Mouse (Mus musculus) bone marrow, adult 2 months (tissue): ENCODE data around the gene Rhbdd1. TPM values are rescaled to one million over a fixed set of nuclear protein-coding genes. Genes with fewer than 3 reads are reported as not detected.

Experiments used
- H3K27ac ChIP-seq: fragments of 200-500 bp; 2 replicates; pipeline ENCODE4 v1.5.1; 2012; ENCODE audit warnings: low read depth, mild to moderate bottlenecking, control low read depth, inconsistent platforms, low read length; ENCODE audit not compliant: control insufficient read depth, poor library complexity, insufficient read depth
- H3K4me1 ChIP-seq: fragments of 200-500 bp; 2 replicates; pipeline ENCODE4 v1.6.1; 2011; ENCODE audit warnings: low read length; ENCODE audit not compliant: control insufficient read depth, insufficient read depth
- H3K4me3 ChIP-seq: fragments of 200-500 bp; replicated peaks from 2 replicates; pipeline ENCODE3; 2011; ENCODE audit warnings: mild to moderate bottlenecking, low read depth, low read length, control low read depth; ENCODE audit not compliant: control insufficient read depth
- CTCF ChIP-seq: fragments of 200-500 bp; IDR thresholded peaks from 2 replicates; pipeline ENCODE4 v1.5.1; 2011; ENCODE audit warnings: low read length, control low read depth; ENCODE audit not compliant: control insufficient read depth, insufficient read depth
- POLR2A ChIP-seq: fragments of 200-500 bp; IDR thresholded peaks from 2 replicates; pipeline ENCODE4 v1.6.1; 2011; ENCODE audit warnings: low read depth, mild to moderate bottlenecking, control low read depth, low read length, borderline replicate concordance; ENCODE audit not compliant: control insufficient read depth
- WGBS: fragments of 180-500 bp; shearing (Covaris S2); methylation state at CpG from one replicate; pipeline ENCODE4 v1.1.7; 2018; 5-methylcytosine and 5-hydroxymethylcytosine counted together
- polyA plus RNA-seq: library from polyadenylated mRNA; stranded (reverse); fragments of >200 nt; gene quantifications from 2 replicates; pipeline ENCODE4 v1.2.4, GENCODE M21; 2011; ENCODE audit warnings: low replicate concordance; ENCODE audit not compliant: missing spikeins, insufficient read depth, insufficient read length

Gene Rhbdd1
- polyA plus RNA-seq, 1 experiment: 4.6 TPM

DNA sequence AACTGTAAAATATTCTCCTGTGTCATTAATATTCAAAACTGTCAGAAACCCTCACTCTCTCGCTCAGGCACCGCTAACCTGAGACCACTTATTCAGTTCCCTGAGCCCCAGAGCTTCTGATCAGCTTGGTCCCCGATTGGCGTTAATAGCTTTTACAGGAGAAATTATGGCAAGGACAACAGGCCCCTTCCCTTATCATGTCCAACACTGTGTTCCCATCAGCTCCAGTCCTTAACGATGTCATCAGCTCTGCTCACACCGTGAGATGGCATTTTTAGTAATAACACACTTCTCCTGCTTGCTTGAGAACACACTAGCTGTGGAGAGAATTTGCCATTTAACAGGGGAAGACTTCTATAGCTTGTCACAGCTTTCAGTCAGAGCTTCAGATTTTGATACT lies 48.2 kb downstream of the Rhbdd1 start:
- Histone ChIP-seq H3K4me1 (no peaks in the 10 kb centered on the region), H3K27ac (no peak overlapping the region), H3K4me3 (no peak overlapping the region)
- TF ChIP-seq CTCF (no peak), POLR2A (no peak)
- WGBS: 86% methylated on average over 6 of the region's 6 CpGs

DNA sequence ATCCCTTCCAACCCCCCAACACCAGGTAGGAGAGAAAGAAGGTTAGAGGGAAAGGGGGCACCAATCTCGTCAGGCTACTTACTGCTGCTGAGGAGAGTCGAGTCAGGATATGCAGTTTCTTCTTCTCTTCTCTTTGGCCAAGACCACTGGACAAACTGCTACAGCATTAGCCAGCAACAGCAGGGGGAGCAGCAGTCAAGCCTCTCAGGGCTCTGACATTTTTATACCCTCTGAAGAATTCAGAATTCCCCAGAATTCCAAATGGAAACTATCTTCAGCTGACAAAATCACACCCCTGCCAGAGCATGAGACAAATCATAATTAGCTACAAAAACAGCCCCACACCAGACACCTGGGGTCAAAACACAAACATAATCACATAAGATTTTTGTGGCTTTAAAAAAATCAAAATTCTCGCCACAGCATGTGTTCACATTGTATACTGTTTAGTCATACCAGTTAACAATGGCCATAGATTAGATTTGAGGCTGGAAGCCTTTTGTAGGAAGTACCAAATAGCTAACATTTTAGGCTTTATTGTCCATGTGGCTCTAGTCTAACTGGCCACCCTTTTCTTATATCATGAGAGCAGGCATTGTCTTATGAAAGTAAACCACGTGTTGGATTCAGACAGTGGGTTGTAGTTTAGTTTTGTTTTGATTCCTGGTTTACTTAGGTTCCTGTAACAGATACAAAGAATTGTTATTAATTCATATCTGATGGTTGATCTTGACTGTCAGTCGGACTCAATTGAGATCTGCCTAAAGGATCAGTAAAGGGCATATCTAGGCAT lies 55.6 kb downstream of the Rhbdd1 start:
- WGBS: 81% methylated on average over 5 of the region's 5 CpGs
- H3K4me1 ChIP-seq: no peaks in the 10 kb centered on the region; the same call in 1 of the 2 replicates
- no peak overlapping the region for H3K27ac ChIP-seq
- H3K4me3 ChIP-seq: no peak overlapping the region
- TF ChIP-seq POLR2A (no peak), CTCF (no peak)

DNA sequence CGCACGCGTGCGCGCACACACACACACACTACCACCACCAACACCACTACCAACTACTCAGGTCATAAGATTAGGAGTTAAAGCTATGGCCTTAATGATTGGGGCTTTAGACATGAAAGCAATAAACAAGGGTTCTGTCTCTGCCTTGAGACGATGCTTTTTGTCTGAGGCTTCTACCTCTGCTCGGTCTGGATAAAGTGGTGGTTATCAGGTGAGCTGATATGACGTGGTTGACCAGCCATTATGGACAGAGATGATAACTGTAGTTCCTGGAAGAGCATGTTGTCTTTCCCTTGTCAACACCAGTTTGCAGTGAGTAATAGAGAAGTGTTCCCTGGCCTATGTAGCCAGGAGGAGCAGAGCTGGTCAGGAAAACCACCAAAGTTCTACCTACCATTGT lies 57.7 kb downstream of the Rhbdd1 start:
- 85% methylated on average over 8 of the region's 8 CpGs for WGBS
- TF ChIP-seq POLR2A: no peak
- no peak for TF ChIP-seq CTCF
- Histone ChIP-seq H3K27ac (no peak overlapping the region), H3K4me3 (no peak overlapping the region), H3K4me1 (no peaks in the 10 kb centered on the region; the same call in 1 of the 2 replicates)

DNA sequence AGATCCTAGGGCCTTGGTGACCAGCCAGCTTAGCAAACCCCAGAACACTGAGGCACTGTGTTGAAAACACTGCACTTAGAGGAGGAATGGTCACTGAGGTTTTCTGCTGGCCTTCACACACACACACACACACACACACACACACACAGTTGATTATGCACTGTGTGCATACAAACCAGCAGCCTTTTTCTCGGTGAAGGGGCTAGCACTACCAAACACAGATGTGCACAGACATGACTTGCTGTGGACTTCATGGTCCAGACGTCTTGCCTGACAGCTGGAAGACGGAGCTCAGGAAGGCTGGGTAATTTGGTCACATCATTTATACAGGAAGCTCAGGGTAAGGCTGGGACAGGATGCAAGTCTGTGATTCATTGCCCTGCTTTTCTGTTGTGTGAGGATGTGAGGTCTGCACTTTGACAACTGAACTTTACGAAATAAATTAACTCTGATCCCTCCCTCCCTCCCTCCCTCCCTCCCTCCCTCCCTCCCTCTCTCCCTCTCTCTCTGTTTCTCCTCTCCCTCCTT lies 58.6 kb downstream of the Rhbdd1 start:
- TF ChIP-seq POLR2A (no peak), CTCF (no peak)
- no peak overlapping the region for H3K27ac ChIP-seq
- 57% methylated on average over 4 of the region's 4 CpGs for WGBS
- no peak overlapping the region for H3K4me3 ChIP-seq
- no peaks in the 10 kb centered on the region; the same call in 1 of the 2 replicates for H3K4me1 ChIP-seq

DNA sequence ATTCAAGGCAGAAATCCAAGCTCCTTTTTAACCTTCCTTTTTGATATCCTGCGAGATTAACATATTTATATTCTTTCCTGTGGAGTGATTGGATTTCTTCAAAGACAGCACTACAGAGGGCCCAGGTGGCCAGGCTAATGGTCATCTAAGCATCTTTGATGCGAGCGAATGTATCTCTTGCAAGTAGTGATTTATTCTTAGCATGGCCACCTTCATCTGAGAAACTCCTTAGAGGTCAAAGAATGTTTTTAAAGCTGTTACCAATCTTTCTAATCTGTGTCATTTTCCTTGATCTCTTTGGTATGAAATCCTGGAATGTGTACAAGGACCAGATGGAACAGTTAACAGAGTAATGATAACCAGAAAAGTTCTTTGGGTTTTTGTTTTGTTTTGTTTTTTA lies 59.2 kb downstream of the Rhbdd1 start:
- WGBS: 87% methylated on average over 3 of the region's 3 CpGs
- no peak for TF ChIP-seq POLR2A
- TF ChIP-seq CTCF: no peak
- no peaks in the 10 kb centered on the region; the same call in 1 of the 2 replicates for H3K4me1 ChIP-seq
- H3K27ac ChIP-seq: no peak overlapping the region
- no peak overlapping the region for H3K4me3 ChIP-seq

DNA sequence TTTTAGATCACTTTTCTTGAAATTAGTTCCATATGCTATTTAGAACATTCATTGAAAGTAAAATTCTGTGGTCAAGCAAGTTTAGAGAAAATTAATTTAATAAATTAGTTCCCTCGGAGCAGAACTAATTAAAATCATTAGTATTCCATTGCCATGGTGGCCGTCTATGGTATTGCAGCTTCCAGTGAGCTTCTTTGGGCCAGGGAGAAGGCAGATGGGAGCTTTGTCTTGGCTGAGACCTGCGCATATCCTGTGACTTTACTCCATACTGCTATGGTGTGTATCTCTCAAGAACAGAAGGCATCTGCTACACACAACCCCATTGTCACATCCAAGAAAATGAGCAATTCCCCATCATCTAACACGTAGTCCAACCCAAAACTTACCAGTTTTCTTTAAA lies 65.7 kb downstream of the Rhbdd1 start:
- H3K4me1 ChIP-seq: no peaks in the 10 kb centered on the region; the same call in 1 of the 2 replicates
- H3K4me3 ChIP-seq: no peak overlapping the region
- 90% methylated on average over 4 of the region's 4 CpGs for WGBS
- H3K27ac ChIP-seq: no peak overlapping the region
- TF ChIP-seq POLR2A (no peak), CTCF (no peak)

DNA sequence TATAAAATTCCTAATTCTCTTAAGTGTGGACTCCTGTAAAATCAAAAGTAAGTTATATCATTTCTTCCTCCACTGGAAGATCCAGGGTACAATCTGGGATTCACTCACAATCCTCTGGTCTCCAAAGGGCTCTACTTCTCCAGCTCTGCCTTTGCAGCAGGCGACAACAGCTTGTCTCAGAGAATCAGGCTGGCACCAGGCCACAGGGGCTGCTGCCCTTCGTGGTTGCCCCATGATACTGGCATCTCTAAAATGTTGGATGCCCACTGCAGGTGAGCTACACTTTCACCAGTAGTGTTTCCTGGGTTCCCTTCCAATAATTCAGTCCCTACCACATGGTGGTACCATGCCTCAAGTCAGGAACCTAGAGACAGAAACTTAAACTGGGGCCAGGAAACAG lies 67.9 kb downstream of the Rhbdd1 start:
- WGBS: 80% methylated on average over 2 of the region's 2 CpGs
- TF ChIP-seq CTCF (no peak), POLR2A (no peak)
- Histone ChIP-seq H3K4me3 (no peak overlapping the region), H3K27ac (no peak overlapping the region), H3K4me1 (no peaks in the 10 kb centered on the region; the same call in 1 of the 2 replicates)

DNA sequence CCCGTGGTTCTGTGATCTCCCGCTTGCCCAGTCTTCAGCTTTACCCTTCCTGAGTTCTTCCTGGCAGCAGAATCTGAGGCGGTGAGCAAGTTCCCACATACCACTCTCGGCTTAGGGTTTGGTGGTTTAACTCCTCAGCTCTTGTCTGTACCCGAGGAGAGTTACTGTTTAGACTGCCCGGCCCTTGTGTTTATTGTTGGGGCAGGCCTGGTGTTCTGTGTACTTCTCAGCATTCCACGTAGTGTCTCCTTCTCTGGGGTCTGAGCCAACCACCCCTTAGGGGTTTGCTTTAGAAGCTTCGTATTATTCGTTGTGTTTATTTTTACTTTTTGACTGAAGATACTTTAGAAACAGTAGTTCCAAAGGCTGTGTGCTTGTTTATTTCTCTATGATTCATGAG lies 68.8 kb downstream of the Rhbdd1 start:
- TF ChIP-seq CTCF: no peak
- TF ChIP-seq POLR2A: no peak
- H3K27ac ChIP-seq: no peak overlapping the region
- no peak overlapping the region for H3K4me3 ChIP-seq
- WGBS: 77% methylated on average over 9 of the region's 9 CpGs
- no peaks in the 10 kb centered on the region; the same call in 1 of the 2 replicates for H3K4me1 ChIP-seq
